Mouse (Mus musculus): ENCODE data around the gene Defb45. TPM values are rescaled to one million over a fixed set of nuclear protein-coding genes. Genes with fewer than 3 reads are reported as not detected.

Defb45 gene
- total and polyA plus RNA-seq, 3 experiments: not detected

- ATAC-seq (ENCODE audit: extremely low read depth, insufficient number of reproducible peaks, low FRiP score, poor library complexity, severe bottlenecking) (no peak), DNase-seq (ENCODE audit: low spot score) (no peak)
- TF ChIP-seq POLR2AphosphoS5 (IDR thresholded peaks at IDR 0.05; ENCODE audit: insufficient replicate concordance, low read depth, low read length) (no peak), CTCF (IDR thresholded peaks at IDR 0.05; ENCODE audit: low read depth, low read length) (no peak), TAL1 (conservative IDR thresholded peaks at IDR 0.05; ENCODE audit: low read depth, low read length) (no peak), GATA1 (IDR thresholded peaks at IDR 0.05; ENCODE audit: borderline replicate concordance, low read length) (no peak), GATA2 (IDR thresholded peaks at IDR 0.05; ENCODE audit: borderline replicate concordance, low read depth, low read length) (no peak)
- no peak within 1 kb of the TSS for H3K4me3 ChIP-seq (ENCODE audit: low read depth, low read length)
- no peaks in the 10 kb centered on the region for H3K4me1 ChIP-seq (ENCODE audit: insufficient read depth, low read depth, low read length)
- peaks cover 5% of the 10 kb centered on the region for H3K27me3 ChIP-seq (ENCODE audit: insufficient read depth, low read length)
- H3K9me3 ChIP-seq (replicated peaks): no peaks in the 10 kb centered on the region
- H3K36me3 ChIP-seq (replicated peaks): no peaks in the 10 kb centered on the region
Observed at GRCm38 (mm10) chr2:152580107-152580506, 19.1 kb downstream of the Defb45 start, which contains the start of gene Defb19. Gene Defb19 (minus strand): TSS chr2:152580312.

DNA sequence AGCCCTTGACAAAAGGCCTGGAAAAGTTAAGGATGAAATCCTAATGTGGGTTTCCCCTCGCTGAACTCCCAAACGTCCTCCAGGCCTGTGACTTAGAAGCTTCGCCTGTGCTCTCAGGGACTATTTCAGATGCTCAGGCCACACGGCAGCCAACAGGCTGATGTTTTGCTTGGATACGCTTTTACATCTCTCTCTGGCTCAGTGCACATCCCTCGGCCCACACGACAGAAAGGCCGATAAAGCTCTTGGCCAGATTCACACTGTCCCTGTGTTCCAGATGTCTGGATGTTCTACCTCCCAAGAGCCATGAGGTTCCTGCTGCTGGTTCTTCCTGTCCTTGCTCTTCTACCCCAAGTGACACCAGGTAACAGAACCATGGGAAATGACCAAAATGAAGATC, 25.7 kb downstream of the Defb45 start:
- H3K36me3 ChIP-seq (replicated peaks): no peaks in the 10 kb centered on the region
- H3K4me3 ChIP-seq (ENCODE audit: low read depth, low read length): no peak overlapping the region
- no peaks in the 10 kb centered on the region; the same call in 1 of the 2 replicates for H3K27me3 ChIP-seq (ENCODE audit: insufficient read depth, low read length)
- no peaks in the 10 kb centered on the region for H3K4me1 ChIP-seq (ENCODE audit: insufficient read depth, low read depth, low read length)
- DNase-seq (ENCODE audit: low spot score): no peak
- TF ChIP-seq CTCF (IDR thresholded peaks at IDR 0.05; ENCODE audit: low read depth, low read length) (no peak), TAL1 (conservative IDR thresholded peaks at IDR 0.05; ENCODE audit: low read depth, low read length) (no peak), GATA1 (IDR thresholded peaks at IDR 0.05; ENCODE audit: borderline replicate concordance, low read length) (no peak), POLR2AphosphoS5 (IDR thresholded peaks at IDR 0.05; ENCODE audit: insufficient replicate concordance, low read depth, low read length) (no peak)
- no peak for ATAC-seq (ENCODE audit: extremely low read depth, insufficient number of reproducible peaks, low FRiP score, poor library complexity, severe bottlenecking)
- H3K9me3 ChIP-seq (replicated peaks): no peaks in the 10 kb centered on the region

GRCm38 (mm10) chr2:152572114-152572794, 26.9 kb downstream of the Defb45 start, which contains the start of gene Defb21:
Gene Defb21 (plus strand): TSS chr2:152572744.
- Histone ChIP-seq H3K9me3 (replicated peaks) (no peaks in the 10 kb centered on the region), H3K36me3 (replicated peaks) (no peaks in the 10 kb centered on the region), H3K27me3 (ENCODE audit: insufficient read depth, low read length) (no peaks in the 10 kb centered on the region; the same call in 1 of the 2 replicates), H3K4me3 (ENCODE audit: low read depth, low read length) (no peak within 1 kb of the TSS), H3K4me1 (ENCODE audit: insufficient read depth, low read depth, low read length) (no peaks in the 10 kb centered on the region)
- TF ChIP-seq POLR2AphosphoS5 (IDR thresholded peaks at IDR 0.05; ENCODE audit: insufficient replicate concordance, low read depth, low read length) (no peak), CTCF (IDR thresholded peaks at IDR 0.05; ENCODE audit: low read depth, low read length) (peak; percentile 21; the same call in 1 of the 2 replicates)
- DNase-seq (ENCODE audit: low spot score) (no peak), ATAC-seq (ENCODE audit: extremely low read depth, insufficient number of reproducible peaks, low FRiP score, poor library complexity, severe bottlenecking) (no peak)

- Histone ChIP-seq H3K4me1 (ENCODE audit: insufficient read depth, low read depth, low read length) (no peaks in the 10 kb centered on the region), H3K4me3 (ENCODE audit: low read depth, low read length) (no peak overlapping the region), H3K36me3 (replicated peaks) (no peaks in the 10 kb centered on the region), H3K9me3 (replicated peaks) (no peaks in the 10 kb centered on the region), H3K27me3 (ENCODE audit: insufficient read depth, low read length) (no peaks in the 10 kb centered on the region; the same call in 1 of the 2 replicates)
- no peak for TF ChIP-seq GATA1 (IDR thresholded peaks at IDR 0.05; ENCODE audit: borderline replicate concordance, low read length)
- no peak for TF ChIP-seq GATA2 (IDR thresholded peaks at IDR 0.05; ENCODE audit: borderline replicate concordance, low read depth, low read length)
- no peak for TF ChIP-seq CTCF (IDR thresholded peaks at IDR 0.05; ENCODE audit: low read depth, low read length)
- TF ChIP-seq TAL1 (conservative IDR thresholded peaks at IDR 0.05; ENCODE audit: low read depth, low read length): no peak
- no peak for TF ChIP-seq POLR2AphosphoS5 (IDR thresholded peaks at IDR 0.05; ENCODE audit: insufficient replicate concordance, low read depth, low read length)
- DNase-seq (ENCODE audit: low spot score) (no peak), ATAC-seq (ENCODE audit: extremely low read depth, insufficient number of reproducible peaks, low FRiP score, poor library complexity, severe bottlenecking) (no peak)
Observed at GRCm38 (mm10) chr2:152570313-152570712, 28.9 kb downstream of the Defb45 start.

DNA sequence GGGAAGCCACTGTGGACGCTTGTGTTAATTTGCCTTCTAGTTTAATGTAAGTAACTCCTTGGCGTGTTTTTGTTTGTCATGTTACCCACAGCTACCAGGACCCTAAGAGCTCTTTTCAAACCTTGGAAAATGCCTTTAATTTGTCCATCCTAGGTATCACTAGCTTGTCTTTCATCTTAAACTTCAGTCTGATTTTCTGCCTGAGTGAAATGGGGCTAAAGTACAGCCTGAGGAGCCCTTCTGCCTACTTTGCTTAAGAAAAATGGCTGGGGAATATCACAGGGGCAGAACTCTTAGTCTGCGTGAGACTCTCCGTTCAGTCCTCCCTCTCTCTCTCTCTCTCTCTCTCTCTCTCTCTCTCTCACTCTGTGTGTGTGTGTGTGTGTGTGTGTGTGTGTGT, 29.3 kb downstream of the Defb45 start:
- Histone ChIP-seq H3K9me3 (replicated peaks) (no peaks in the 10 kb centered on the region), H3K4me3 (ENCODE audit: low read depth, low read length) (no peak overlapping the region), H3K36me3 (replicated peaks) (no peaks in the 10 kb centered on the region), H3K27me3 (ENCODE audit: insufficient read depth, low read length) (no peaks in the 10 kb centered on the region; the same call in 1 of the 2 replicates), H3K4me1 (ENCODE audit: insufficient read depth, low read depth, low read length) (no peaks in the 10 kb centered on the region)
- TF ChIP-seq POLR2AphosphoS5 (IDR thresholded peaks at IDR 0.05; ENCODE audit: insufficient replicate concordance, low read depth, low read length): no peak
- TF ChIP-seq GATA1 (IDR thresholded peaks at IDR 0.05; ENCODE audit: borderline replicate concordance, low read length): no peak
- no peak for TF ChIP-seq TAL1 (conservative IDR thresholded peaks at IDR 0.05; ENCODE audit: low read depth, low read length)
- no peak for TF ChIP-seq GATA2 (IDR thresholded peaks at IDR 0.05; ENCODE audit: borderline replicate concordance, low read depth, low read length)
- TF ChIP-seq CTCF (IDR thresholded peaks at IDR 0.05; ENCODE audit: low read depth, low read length): no peak
- DNase-seq (ENCODE audit: low spot score): no peak
- ATAC-seq (ENCODE audit: extremely low read depth, insufficient number of reproducible peaks, low FRiP score, poor library complexity, severe bottlenecking): no peak

- H3K36me3 ChIP-seq (replicated peaks): no peaks in the 10 kb centered on the region
- no peak within 1 kb of the TSS for H3K4me3 ChIP-seq (ENCODE audit: low read depth, low read length)
- no peak for TF ChIP-seq GATA2 (IDR thresholded peaks at IDR 0.05; ENCODE audit: borderline replicate concordance, low read depth, low read length)
- TF ChIP-seq CTCF (IDR thresholded peaks at IDR 0.05; ENCODE audit: low read depth, low read length): no peak
- TF ChIP-seq POLR2AphosphoS5 (IDR thresholded peaks at IDR 0.05; ENCODE audit: insufficient replicate concordance, low read depth, low read length): no peak
- TF ChIP-seq GATA1 (IDR thresholded peaks at IDR 0.05; ENCODE audit: borderline replicate concordance, low read length): no peak
- TF ChIP-seq TAL1 (conservative IDR thresholded peaks at IDR 0.05; ENCODE audit: low read depth, low read length): no peak
- no peaks in the 10 kb centered on the region for H3K4me1 ChIP-seq (ENCODE audit: insufficient read depth, low read depth, low read length)
- no peaks in the 10 kb centered on the region for H3K9me3 ChIP-seq (replicated peaks)
- no peaks in the 10 kb centered on the region; the same call in 1 of the 2 replicates for H3K27me3 ChIP-seq (ENCODE audit: insufficient read depth, low read length)
- no peak for ATAC-seq (ENCODE audit: extremely low read depth, insufficient number of reproducible peaks, low FRiP score, poor library complexity, severe bottlenecking)
- no peak for DNase-seq (ENCODE audit: low spot score)
Observed at GRCm38 (mm10) chr2:152569038-152569437, 30.2 kb downstream of the Defb45 start, which contains the start of gene Gm17416. Gene Gm17416 (plus strand): TSS chr2:152569338.
